Mouse (Mus musculus) liver, postnatal 0 days (tissue): ENCODE measurements at regions not wholly inside any gene's neighbourhood (a gene's known extent, or its start where the extent isn't known, plus 50 kb on each side); places are given as distances from the start of the nearest gene placed in this dataset.
A peak's percentile ranks its signal among the peaks of the same experiment; 100 is the strongest.

ENCODE experiments used
- ATAC-seq: fragments of 200-750 bp; cut with Nextera tagmentation; 2 replicates; pipeline ENCODE4 v1.8.0; 2017; ENCODE audit warnings: mild to moderate bottlenecking, moderate library complexity
- DNase-seq: peaks from one replicate; pipeline ENCODE4 v3.0.0-alpha.2; 2016
- H3K27ac ChIP-seq: fragments of 300-500 bp; sonication (generic); 2 replicates; pipeline ENCODE4 v1.5.1; 2014; ENCODE audit warnings: antibody characterized with exemption, moderate library complexity, mild to moderate bottlenecking, low read depth
- H3K27me3 ChIP-seq: fragments of 300-500 bp; sonication (generic); 2 replicates; pipeline ENCODE4 v1.6.1; 2014; ENCODE audit warnings: low read length, control low read depth, mixed read lengths; ENCODE audit not compliant: insufficient read depth
- H3K36me3 ChIP-seq: fragments of 300-500 bp; sonication (generic); replicated peaks from 2 replicates; pipeline ENCODE4 v1.6.1; 2014; ENCODE audit warnings: mild to moderate bottlenecking, control low read depth, low read length, moderate library complexity, mixed read lengths; ENCODE audit not compliant: insufficient read depth
- H3K4me1 ChIP-seq: fragments of 300-500 bp; sonication (generic); 2 replicates; pipeline ENCODE4 v1.6.1; 2014; ENCODE audit warnings: antibody characterized with exemption, mild to moderate bottlenecking, control low read depth; ENCODE audit not compliant: insufficient read depth
- H3K4me2 ChIP-seq: fragments of 300-500 bp; sonication (generic); 2 replicates; pipeline ENCODE4 v1.6.1; 2014; ENCODE audit warnings: low read depth, mild to moderate bottlenecking, low read length, moderate library complexity, mixed read lengths
- H3K4me3 ChIP-seq: fragments of 300-500 bp; sonication (generic); 2 replicates; pipeline ENCODE4 v1.5.1; 2014; ENCODE audit warnings: low read depth, low read length
- H3K9ac ChIP-seq: fragments of 300-500 bp; sonication (generic); replicated peaks from 2 replicates; pipeline ENCODE4 v1.6.1; 2014; ENCODE audit warnings: mild to moderate bottlenecking, moderate library complexity
- H3K9me3 ChIP-seq: fragments of 300-500 bp; sonication (generic); 2 replicates; pipeline ENCODE4 v1.6.1; 2016; ENCODE audit warnings: mild to moderate bottlenecking, control low read depth, low read length, mixed read lengths
- CTCF ChIP-seq: sonication (generic); IDR thresholded peaks from 2 replicates; pipeline ENCODE4 v1.5.1; 2016; ENCODE audit warnings: antibody characterized with exemption, low read depth
- EP300 ChIP-seq: IDR thresholded peaks from 2 replicates; pipeline ENCODE4 v1.6.1; 2016; ENCODE audit warnings: antibody characterized with exemption, low read depth, mild to moderate bottlenecking
- WGBS: fragments of 180-500 bp; shearing (Covaris S2); extraction: QIAGEN DNeasy Blood & Tissue Kit; methylation state at CpG from one replicate; pipeline ENCODE4 v1.1.7; 2014; ENCODE audit not compliant: insufficient replicate concordance; 5-methylcytosine and 5-hydroxymethylcytosine counted together

- Histone ChIP-seq H3K9ac (no peak overlapping the region), H3K36me3 (no peaks in the 10 kb centered on the region), H3K4me2 (no peak overlapping the region), H3K4me3 (no peak overlapping the region), H3K27ac (no peak overlapping the region), H3K27me3 (no peaks in the 10 kb centered on the region), H3K9me3 (no peaks in the 10 kb centered on the region), H3K4me1 (no peaks in the 10 kb centered on the region)
- TF ChIP-seq CTCF (no peak), EP300 (no peak)
- ATAC-seq (no peak), DNase-seq (no peak)
- WGBS = 75% methylated on average over 2 of the region's 2 CpGs
Measured at GRCm38 (mm10) chr2:137936613-137937012, 319.8 kb upstream of the Btbd3 start.

GRCm38 (mm10) chr2:137932931-137933330 is 323.4 kb upstream of the Btbd3 start:
- Histone ChIP-seq H3K9ac (no peak overlapping the region), H3K9me3 (no peaks in the 10 kb centered on the region)
- 71% methylated on average over 2 of the region's 2 CpGs for WGBS

GRCm38 (mm10) chr2:137932488-137932887 is 323.9 kb upstream of the Btbd3 start:
- no peak overlapping the region for H3K4me3 ChIP-seq
- no peaks in the 10 kb centered on the region for H3K4me1 ChIP-seq
- H3K36me3 ChIP-seq = no peaks in the 10 kb centered on the region
- DNase-seq = no peak
- ATAC-seq = no peak
- H3K9ac ChIP-seq = no peak overlapping the region
- TF ChIP-seq EP300 (no peak), CTCF (no peak)
- H3K27me3 ChIP-seq = no peaks in the 10 kb centered on the region
- no peak overlapping the region for H3K4me2 ChIP-seq
- H3K9me3 ChIP-seq = no peaks in the 10 kb centered on the region
- H3K27ac ChIP-seq = no peak overlapping the region
- 68% methylated on average over 4 of the region's 4 CpGs for WGBS

More at GRCm38 (mm10) chr2:137932931-137933330, 323.4 kb upstream of the Btbd3 start:
- ATAC-seq (no peak), DNase-seq (no peak)
- H3K4me2 ChIP-seq = no peak overlapping the region
- H3K4me3 ChIP-seq = no peak overlapping the region
- H3K36me3 ChIP-seq = no peaks in the 10 kb centered on the region
- H3K4me1 ChIP-seq = no peaks in the 10 kb centered on the region
- H3K27ac ChIP-seq = no peak overlapping the region
- no peak for TF ChIP-seq CTCF
- TF ChIP-seq EP300 = no peak
- H3K27me3 ChIP-seq = no peaks in the 10 kb centered on the region

GRCm38 (mm10) chr2:137925488-137925887 is 330.9 kb upstream of the Btbd3 start:
- Histone ChIP-seq H3K27me3 (no peaks in the 10 kb centered on the region), H3K4me3 (no peak overlapping the region), H3K9ac (no peak overlapping the region), H3K36me3 (no peaks in the 10 kb centered on the region), H3K27ac (no peak overlapping the region), H3K9me3 (no peaks in the 10 kb centered on the region), H3K4me2 (no peak overlapping the region), H3K4me1 (no peaks in the 10 kb centered on the region)
- ATAC-seq = no peak
- TF ChIP-seq CTCF (no peak), EP300 (no peak)
- DNase-seq = no peak
- 62% methylated on average over 5 of the region's 5 CpGs for WGBS

- Histone ChIP-seq H3K4me2 (no peak overlapping the region), H3K36me3 (no peaks in the 10 kb centered on the region), H3K27me3 (no peaks in the 10 kb centered on the region), H3K27ac (no peak overlapping the region), H3K9me3 (no peaks in the 10 kb centered on the region), H3K9ac (no peak overlapping the region), H3K4me1 (no peaks in the 10 kb centered on the region), H3K4me3 (no peak overlapping the region)
- DNase-seq (no peak), ATAC-seq (no peak)
- WGBS = 65% methylated on average over 2 of the region's 2 CpGs
- TF ChIP-seq CTCF = no peak
- no peak for TF ChIP-seq EP300
Measured at GRCm38 (mm10) chr2:137924576-137924975, 331.8 kb upstream of the Btbd3 start.

- Histone ChIP-seq H3K4me1 (no peaks in the 10 kb centered on the region), H3K36me3 (no peaks in the 10 kb centered on the region), H3K27me3 (no peaks in the 10 kb centered on the region), H3K9ac (no peak overlapping the region), H3K4me2 (no peak overlapping the region), H3K27ac (no peak overlapping the region), H3K4me3 (no peak overlapping the region), H3K9me3 (no peaks in the 10 kb centered on the region)
- ATAC-seq (peak; percentile 33), DNase-seq (no peak)
- no peak for TF ChIP-seq EP300
- TF ChIP-seq CTCF = no peak
Measured at GRCm38 (mm10) chr2:137898425-137898824, 357.9 kb upstream of the Btbd3 start.

- ATAC-seq = no peak
- TF ChIP-seq CTCF (no peak), EP300 (no peak)
Measured at GRCm38 (mm10) chr2:137880211-137881031, 375.9 kb upstream of the Btbd3 start.

More at GRCm38 (mm10) chr2:137880211-137881031, 375.9 kb upstream of the Btbd3 start:
- no peaks in the 10 kb centered on the region for H3K9me3 ChIP-seq
- no peaks in the 10 kb centered on the region for H3K27me3 ChIP-seq
- H3K9ac ChIP-seq = no peak overlapping the region
- WGBS = 61% methylated on average over 7 of the region's 7 CpGs
- no peaks in the 10 kb centered on the region for H3K4me1 ChIP-seq
- H3K36me3 ChIP-seq = no peaks in the 10 kb centered on the region
- no peak overlapping the region for H3K4me3 ChIP-seq
- no peak overlapping the region for H3K4me2 ChIP-seq
- DNase-seq = no peak
- H3K27ac ChIP-seq = no peak overlapping the region
